Mouse (Mus musculus): ENCODE results near the gene Elovl4. TPM values are rescaled to one million over a fixed set of nuclear protein-coding genes. Genes with fewer than 3 reads are reported as not detected.

Elovl4 gene
- total RNA-seq (2022) = 1 to 10 TPM in 3 of 4 experiments, under 1 TPM in 1; 0.86 to 1.7 (median 1.4) TPM

- DNase-seq = peak; percentile 19
Observed at GRCm38 (mm10) chr9:83805977-83806815, at the start of gene Elovl4. Gene Elovl4 (minus strand): TSS chr9:83806277.

GRCm38 (mm10) chr9:83852464-83852863 lies 46.4 kb upstream of the Elovl4 start:
- no peak for DNase-seq

- DNase-seq = no peak
Observed at GRCm38 (mm10) chr9:83834748-83835313, 28.8 kb upstream of the Elovl4 start.

GRCm38 (mm10) chr9:83833811-83834747 lies 28.0 kb upstream of the Elovl4 start, which contains the start of gene Ttk:
Gene Ttk (plus strand): TSS chr9:83834689.
- DNase-seq = peak; percentile 87

- no peak for DNase-seq
Observed at GRCm38 (mm10) chr9:83831152-83831551, 25.1 kb upstream of the Elovl4 start.

GRCm38 (mm10) chr9:83829896-83830295 lies 23.8 kb upstream of the Elovl4 start:
- no peak for DNase-seq

GRCm38 (mm10) chr9:83822925-83823324 lies 16.8 kb upstream of the Elovl4 start:
- no peak for DNase-seq

GRCm38 (mm10) chr9:83820976-83821375 lies 14.9 kb upstream of the Elovl4 start:
- peak; percentile 61 for DNase-seq

GRCm38 (mm10) chr9:83819188-83819587 lies 13.1 kb upstream of the Elovl4 start:
- no peak for DNase-seq

GRCm38 (mm10) chr9:83807562-83807961 lies 1.5 kb upstream of the Elovl4 start:
- DNase-seq = no peak

GRCm38 (mm10) chr9:83805164-83805976 lies 707 bp downstream of the Elovl4 start:
- DNase-seq = no peak

- DNase-seq = no peak
Observed at GRCm38 (mm10) chr9:83804341-83804740, 1.7 kb downstream of the Elovl4 start.

GRCm38 (mm10) chr9:83797898-83798297 lies 8.2 kb downstream of the Elovl4 start:
- no peak for DNase-seq

GRCm38 (mm10) chr9:83796875-83797274 lies 9.2 kb downstream of the Elovl4 start:
- no peak for DNase-seq

- DNase-seq = no peak
Observed at GRCm38 (mm10) chr9:83789326-83789725, 16.8 kb downstream of the Elovl4 start.

GRCm38 (mm10) chr9:83785501-83785900 lies 20.6 kb downstream of the Elovl4 start:
- DNase-seq = no peak

- DNase-seq = no peak
Observed at GRCm38 (mm10) chr9:83778317-83778960, 27.6 kb downstream of the Elovl4 start.

GRCm38 (mm10) chr9:83761318-83761717 lies 44.8 kb downstream of the Elovl4 start:
- no peak for DNase-seq

- DNase-seq = no peak
Observed at GRCm38 (mm10) chr9:83731877-83732276, 74.2 kb downstream of the Elovl4 start.

- no peak for DNase-seq
Observed at GRCm38 (mm10) chr9:83730836-83731235, 75.2 kb downstream of the Elovl4 start.

Measured in adrenal gland, adult 8-10 months (tissue).